Mouse (Mus musculus) midbrain, embryonic 11.5 days (tissue): ENCODE results near the gene Sox6. TPM values are rescaled to one million over a fixed set of nuclear protein-coding genes. Genes with fewer than 3 reads are reported as not detected.

Experiments
- ATAC-seq: fragments of 200-750 bp; cut with Nextera tagmentation; 2 replicates; pipeline ENCODE4 v1.8.0; 2017; ENCODE audit warnings: moderate TSS enrichment, moderate library complexity; ENCODE audit not compliant: low FRiP score
- DNase-seq: peaks from one replicate; pipeline ENCODE4 v3.0.0; 2015; ENCODE audit warnings: low spot score; ENCODE audit errors: missing footprints
- H3K27ac ChIP-seq: fragments of 300-500 bp; sonication (generic); 2 replicates; pipeline ENCODE4 v1.5.1; 2014; ENCODE audit warnings: low read depth, low read length
- H3K27me3 ChIP-seq: fragments of 300-500 bp; sonication (generic); 2 replicates; pipeline ENCODE4 v1.6.1; 2014; ENCODE audit warnings: mild to moderate bottlenecking, low read length, moderate library complexity, mixed read lengths; ENCODE audit not compliant: control insufficient read depth, insufficient read depth
- H3K36me3 ChIP-seq: fragments of 300-500 bp; sonication (generic); 2 replicates; pipeline ENCODE4 v1.6.1; 2014; ENCODE audit warnings: mild to moderate bottlenecking, low read length, moderate library complexity, mixed read lengths; ENCODE audit not compliant: control insufficient read depth, insufficient read depth
- H3K4me1 ChIP-seq: fragments of 300-500 bp; sonication (generic); 2 replicates; pipeline ENCODE4 v1.6.1; 2014; ENCODE audit warnings: low read length; ENCODE audit not compliant: control insufficient read depth, insufficient read depth
- H3K4me2 ChIP-seq: fragments of 300-500 bp; sonication (generic); 2 replicates; pipeline ENCODE4 v1.6.1; 2014; ENCODE audit warnings: mild to moderate bottlenecking, moderate library complexity
- H3K4me3 ChIP-seq: fragments of 300-500 bp; sonication (generic); 2 replicates; pipeline ENCODE4 v1.5.1; 2014; ENCODE audit warnings: low read depth, low read length
- H3K9ac ChIP-seq: fragments of 300-500 bp; sonication (generic); 2 replicates; pipeline ENCODE4 v1.6.1; 2014; ENCODE audit warnings: low read length
- H3K9me3 ChIP-seq: fragments of 300-500 bp; sonication (generic); 2 replicates; pipeline ENCODE4 v1.6.1; 2016; ENCODE audit warnings: low read length; ENCODE audit not compliant: control insufficient read depth
- WGBS: fragments of 180-500 bp; shearing (Covaris S2); extraction: QIAGEN DNeasy Blood & Tissue Kit; methylation state at CpG from one replicate; pipeline ENCODE4 v1.1.7; 2014; 5-methylcytosine and 5-hydroxymethylcytosine counted together
- polyA plus RNA-seq: library from polyadenylated mRNA; unstranded; fragments of >200 nt; fragmentation: Nextera tagmentation; extraction: Ambion mirVana; gene quantifications from 2 replicates; pipeline ENCODE4 v1.2.1, GENCODE M21; 2014

Gene Sox6
- polyA plus RNA-seq, 1 experiment from 2014 or later: 42.7 TPM

DNA sequence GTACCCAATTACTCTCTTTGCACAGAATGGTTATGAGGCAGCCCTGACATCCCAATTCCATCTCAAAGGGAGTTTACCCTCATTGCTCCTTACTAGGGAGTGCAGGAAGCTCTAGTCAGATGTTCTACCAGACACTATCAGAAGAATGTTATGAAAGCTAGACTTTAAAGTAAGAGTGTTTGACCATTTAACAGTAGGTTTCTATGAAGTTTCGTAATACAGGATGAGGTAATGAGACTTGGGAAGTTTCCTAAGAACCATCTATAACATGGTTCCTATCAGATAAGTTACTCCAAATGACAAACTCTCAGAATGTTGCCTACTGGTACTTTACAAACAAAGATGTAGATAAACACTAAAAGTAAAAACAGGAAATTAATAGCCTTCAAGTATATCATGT, 123.3 kb downstream of the Sox6 start:
- DNase-seq (no peak), ATAC-seq (no peak)
- no peak overlapping the region for H3K27ac ChIP-seq
- H3K9me3 ChIP-seq: no peaks in the 10 kb centered on the region
- H3K36me3 ChIP-seq: no peaks in the 10 kb centered on the region
- no peaks in the 10 kb centered on the region for H3K27me3 ChIP-seq
- no peak overlapping the region for H3K9ac ChIP-seq
- H3K4me3 ChIP-seq: no peak overlapping the region
- H3K4me2 ChIP-seq: no peak overlapping the region
- peaks cover 6% of the 10 kb centered on the region for H3K4me1 ChIP-seq
- WGBS: 89% methylated on average over 1 of the region's 1 CpGs

DNA sequence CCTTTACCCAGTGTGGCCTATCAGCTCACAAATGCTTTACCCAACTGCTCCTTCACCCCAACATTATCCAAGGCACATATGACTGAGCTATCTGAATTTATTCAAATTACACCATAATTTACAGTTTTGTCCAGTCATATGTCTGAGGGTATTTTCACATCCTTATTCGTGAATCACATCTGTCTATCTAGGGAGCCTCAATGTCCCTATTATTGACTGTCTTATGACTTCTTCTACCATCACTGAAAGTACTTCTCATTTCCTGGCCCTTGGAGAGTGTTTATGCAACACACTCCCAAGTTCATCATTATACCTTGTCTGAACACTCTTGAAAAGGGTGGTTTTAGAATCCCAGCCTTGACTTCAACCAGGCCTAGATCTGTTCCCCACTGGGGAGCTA, 128.3 kb downstream of the Sox6 start:
- H3K4me3 ChIP-seq: no peak overlapping the region
- H3K9ac ChIP-seq: no peak overlapping the region
- H3K36me3 ChIP-seq: no peaks in the 10 kb centered on the region
- no peak overlapping the region for H3K27ac ChIP-seq
- H3K9me3 ChIP-seq: no peaks in the 10 kb centered on the region
- no peak for ATAC-seq
- no peak overlapping the region for H3K4me2 ChIP-seq
- 78% methylated on average over 1 of the region's 1 CpGs for WGBS
- DNase-seq: no peak
- no peaks in the 10 kb centered on the region for H3K27me3 ChIP-seq
- no peaks in the 10 kb centered on the region for H3K4me1 ChIP-seq

- Histone ChIP-seq H3K4me1 (peaks cover 16% of the 10 kb centered on the region), H3K9me3 (no peaks in the 10 kb centered on the region), H3K27me3 (no peaks in the 10 kb centered on the region), H3K4me3 (no peak overlapping the region), H3K9ac (no peak overlapping the region), H3K4me2 (no peak overlapping the region), H3K27ac (no peak overlapping the region; the same call in 1 of the 2 replicates), H3K36me3 (no peaks in the 10 kb centered on the region)
- no peak for ATAC-seq
- DNase-seq: no peak
- WGBS: 71% methylated on average over 9 of the region's 9 CpGs
Observed at GRCm38 (mm10) chr7:115904798-115905207, 133.8 kb downstream of the Sox6 start.

GRCm38 (mm10) chr7:115903931-115904797, 134.4 kb downstream of the Sox6 start:
- DNase-seq (no peak), ATAC-seq (no peak)
- peaks cover 16% of the 10 kb centered on the region for H3K4me1 ChIP-seq
- no peaks in the 10 kb centered on the region for H3K27me3 ChIP-seq
- no peak overlapping the region for H3K9ac ChIP-seq
- no peaks in the 10 kb centered on the region for H3K9me3 ChIP-seq
- H3K4me3 ChIP-seq: no peak overlapping the region
- H3K4me2 ChIP-seq: no peak overlapping the region
- 39% methylated on average over 5 of the region's 5 CpGs for WGBS
- H3K27ac ChIP-seq: peak overlapping the region; percentile 27
- H3K36me3 ChIP-seq: no peaks in the 10 kb centered on the region

GRCm38 (mm10) chr7:115903368-115903767, 135.2 kb downstream of the Sox6 start:
- Histone ChIP-seq H3K4me3 (no peak overlapping the region), H3K4me2 (peak overlapping the region; percentile 19; the same call in 1 of the 2 replicates), H3K4me1 (peaks cover 16% of the 10 kb centered on the region), H3K27ac (peak overlapping the region; percentile 54; the same call in 1 of the 2 replicates), H3K9me3 (no peaks in the 10 kb centered on the region), H3K27me3 (no peaks in the 10 kb centered on the region), H3K9ac (peak overlapping the region; percentile 31), H3K36me3 (no peaks in the 10 kb centered on the region)
- peak; percentile 81 for ATAC-seq
- 12% methylated on average over 1 of the region's 1 CpGs for WGBS
- peak; percentile 92 for DNase-seq

- H3K4me1 ChIP-seq: peaks cover 6% of the 10 kb centered on the region
- H3K36me3 ChIP-seq: no peaks in the 10 kb centered on the region
- H3K27ac ChIP-seq: no peak overlapping the region
- DNase-seq (no peak), ATAC-seq (no peak)
- no peak overlapping the region for H3K4me3 ChIP-seq
- no peak overlapping the region for H3K9ac ChIP-seq
- WGBS: 92% methylated on average over 6 of the region's 6 CpGs
- H3K4me2 ChIP-seq: no peak overlapping the region
- no peaks in the 10 kb centered on the region for H3K27me3 ChIP-seq
- no peaks in the 10 kb centered on the region for H3K9me3 ChIP-seq
Observed at GRCm38 (mm10) chr7:115895831-115896230, 142.8 kb downstream of the Sox6 start.

GRCm38 (mm10) chr7:115895028-115895671, 143.4 kb downstream of the Sox6 start:
- ATAC-seq (no peak), DNase-seq (no peak)
- no peak overlapping the region for H3K27ac ChIP-seq
- H3K4me3 ChIP-seq: no peak overlapping the region
- 83% methylated on average over 4 of the region's 4 CpGs for WGBS
- no peak overlapping the region for H3K9ac ChIP-seq
- H3K27me3 ChIP-seq: no peaks in the 10 kb centered on the region
- H3K4me1 ChIP-seq: peaks cover 6% of the 10 kb centered on the region
- no peaks in the 10 kb centered on the region for H3K36me3 ChIP-seq
- no peaks in the 10 kb centered on the region for H3K9me3 ChIP-seq
- no peak overlapping the region for H3K4me2 ChIP-seq

DNA sequence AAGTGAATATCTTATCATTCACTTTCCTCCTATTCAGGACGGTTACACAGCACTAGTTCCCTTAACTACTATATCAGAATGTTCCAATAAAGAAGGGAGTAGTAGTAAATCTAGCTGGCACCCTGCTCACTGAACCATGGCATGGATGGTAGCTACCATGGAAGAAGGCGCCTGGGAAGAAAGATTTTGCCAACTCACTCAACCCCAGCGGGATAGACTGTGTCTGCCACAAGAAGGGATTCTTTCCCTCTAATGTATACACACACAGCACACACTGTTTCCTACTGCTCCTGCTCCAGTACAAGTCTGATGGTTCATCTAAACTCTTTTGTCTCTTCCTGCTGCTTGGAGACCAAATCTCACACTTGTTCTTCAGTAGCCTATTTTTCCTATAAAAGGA, 147.1 kb downstream of the Sox6 start:
- Histone ChIP-seq H3K9ac (no peak overlapping the region), H3K4me1 (peaks cover 6% of the 10 kb centered on the region), H3K4me2 (no peak overlapping the region), H3K27me3 (no peaks in the 10 kb centered on the region), H3K36me3 (no peaks in the 10 kb centered on the region), H3K27ac (no peak overlapping the region), H3K9me3 (no peaks in the 10 kb centered on the region), H3K4me3 (no peak overlapping the region)
- WGBS: 88% methylated on average over 3 of the region's 3 CpGs
- ATAC-seq (no peak), DNase-seq (no peak)

- DNase-seq: no peak
- 85% methylated on average over 7 of the region's 7 CpGs for WGBS
- Histone ChIP-seq H3K9ac (no peak overlapping the region), H3K9me3 (no peaks in the 10 kb centered on the region), H3K4me2 (no peak overlapping the region), H3K4me1 (peaks cover 6% of the 10 kb centered on the region), H3K27me3 (no peaks in the 10 kb centered on the region), H3K36me3 (no peaks in the 10 kb centered on the region), H3K27ac (no peak overlapping the region), H3K4me3 (no peak overlapping the region)
- no peak for ATAC-seq
Observed at GRCm38 (mm10) chr7:115889926-115890325, 148.7 kb downstream of the Sox6 start.
